Comparison of ENCODE assay signal across 8 mouse cellular contexts in genomic region chr2:6352541-6352971, GRCm38 (mm10). TPM values are rescaled to one million over a fixed set of nuclear protein-coding genes. Genes with fewer than 3 reads are reported as not detected.
DNase-seq lines count a peak whose midpoint lies in the region; ATAC-seq and TF ChIP-seq lines count a peak whose summit lies in the region.

No protein-coding gene starts in this region.

- H3K4me1 ChIP-seq in heart, embryonic 11.5 days (ENCODE audit: control insufficient read depth, insufficient read depth, low read length): peaks cover 17% of the 10 kb centered on the region; the same call in 1 of the 2 replicates
- H3K4me1 ChIP-seq in cortical plate, adult 2 months (ENCODE audit: control insufficient read depth, insufficient read depth, low read length): peaks cover 2% of the 10 kb centered on the region; the same call in 1 of the 2 replicates
- peaks cover 27% of the 10 kb centered on the region for H3K4me1 ChIP-seq in stomach, embryonic 16.5 days (ENCODE audit: control insufficient read depth, insufficient read depth, low read length)

- intact Hi-C loops in heart, postnatal 36 days (cut with DNase I): no loop called here

- 28% methylated on average over 14 of the region's 14 CpGs for WGBS in heart, embryonic 11.5 days (ENCODE audit: insufficient replicate concordance)
- WGBS in stomach, embryonic 16.5 days: 28% methylated on average over 14 of the region's 14 CpGs

- no peak overlapping the region for H3K9ac ChIP-seq in heart, embryonic 11.5 days (ENCODE audit: low read depth, low read length)
- H3K9ac ChIP-seq in stomach, embryonic 16.5 days (ENCODE audit: low read length): peak overlapping the region; percentile 48

- H3K9me3 ChIP-seq in heart, embryonic 11.5 days (replicated peaks; ENCODE audit: control insufficient read depth, low read length): no peaks in the 10 kb centered on the region
- H3K9me3 ChIP-seq in stomach, embryonic 16.5 days (replicated peaks; ENCODE audit: control insufficient read depth, low read length): no peaks in the 10 kb centered on the region; the same call in 1 of the 2 replicates

- H3K4me2 ChIP-seq in heart, embryonic 11.5 days: peak overlapping the region; percentile 57
- H3K4me2 ChIP-seq in stomach, embryonic 16.5 days (ENCODE audit: low read depth, low read length): peak overlapping the region; percentile 28

- H3K27ac ChIP-seq in heart, embryonic 11.5 days (ENCODE audit: low read depth, low read length): no peak overlapping the region
- H3K27ac ChIP-seq in cortical plate, adult 2 months (ENCODE audit: insufficient read depth, low read length): no peak overlapping the region
- no peak overlapping the region for H3K27ac ChIP-seq in stomach, embryonic 16.5 days (ENCODE audit: low read length)

- peak overlapping the region; percentile 14; the same call in 1 of the 2 replicates for H3K4me3 ChIP-seq in heart, embryonic 11.5 days (ENCODE audit: low read depth, low read length)
- H3K4me3 ChIP-seq in cortical plate, adult 2 months (ENCODE audit: insufficient read depth, low read length): peak overlapping the region; percentile 26; the same call in 1 of the 2 replicates
- no peak overlapping the region for H3K4me3 ChIP-seq in stomach, embryonic 16.5 days (replicated peaks; ENCODE audit: low read length)

- no peak for TF ChIP-seq POLR2A in cortical plate, adult 2 months (IDR thresholded peaks at IDR 0.05; ENCODE audit: extremely low read depth, insufficient read depth, low read length)

- ATAC-seq in heart, embryonic 11.5 days (replicated peaks; ENCODE audit: insufficient number of reproducible peaks, low FRiP score, low TSS enrichment): no peak
- ATAC-seq in stomach, embryonic 16.5 days (ENCODE audit: insufficient read depth, low FRiP score): peak; percentile 22; the same call in 1 of the 2 replicates

- H3K27me3 ChIP-seq in heart, embryonic 11.5 days (ENCODE audit: control insufficient read depth, insufficient read depth, low read length): no peaks in the 10 kb centered on the region
- H3K27me3 ChIP-seq in stomach, embryonic 16.5 days (ENCODE audit: control insufficient read depth, insufficient read depth, low read length): no peaks in the 10 kb centered on the region

- no peaks in the 10 kb centered on the region for H3K36me3 ChIP-seq in heart, embryonic 11.5 days (ENCODE audit: control insufficient read depth, insufficient read depth, low read length)
- no peaks in the 10 kb centered on the region for H3K36me3 ChIP-seq in stomach, embryonic 16.5 days (ENCODE audit: control insufficient read depth, insufficient read depth, low read length)

- no peak for TF ChIP-seq CTCF in cortical plate, adult 2 months (IDR thresholded peaks at IDR 0.05; ENCODE audit: extremely low read depth, insufficient read depth, low read length)

- no peak for DNase-seq in heart, postnatal 36 days
- peak; percentile 69 for DNase-seq in induced T-regulatory cell, adult 2 months (ENCODE audit: low read depth)
- DNase-seq in lung, postnatal 10 days: peak; percentile 47
- DNase-seq in thymus, postnatal 4 days: no peak
- no peak for DNase-seq in layer of hippocampus, adult 9-10 months (ENCODE audit: low spot score)

RNA-seq across cellular contexts. Expression of gene Usp6nl, which starts 30.1 kb away (rescaled TPM):
- polyA plus RNA-seq in heart, embryonic 11.5 days (2014; fragmentation: Nextera tagmentation; extraction: Ambion mirVana): 7.5 and 8.1 TPM in 2 replicates
- total RNA-seq in heart, postnatal 36 days (2021): 1 to 10 TPM; 5.5 to 6.5 TPM
- polyA plus RNA-seq in cortical plate, adult 2 months (2012; rRNA removed): 8.3 and 8.6 TPM in 2 replicates
- polyA plus RNA-seq in stomach, embryonic 16.5 days (2015; fragmentation: Nextera tagmentation; extraction: Ambion mirVana): 9.4 and 10.4 TPM in 2 replicates

Comparison
In these comparisons a context has a peak if more than half of its experiments do, and no peak if none do; other contexts are left out.
1. DNase-seq: peak in induced T-regulatory cell, adult 2 months (single experiment) and lung, postnatal 10 days (single experiment); none in heart, postnatal 36 days (0 of 2), thymus, postnatal 4 days (single experiment) and layer of hippocampus, adult 9-10 months (single experiment).